Mouse (Mus musculus): ENCODE measurements at regions not wholly inside any gene's neighbourhood (a gene's known extent, or its start where the extent isn't known, plus 50 kb on each side); places are given as distances from the start of the nearest gene placed in this dataset.
"Not testable (repeated sequence)": the region's sequence is repeated elsewhere in the genome, so short reads cannot be mapped to it uniquely, and the experiment has no call there.

DNA sequence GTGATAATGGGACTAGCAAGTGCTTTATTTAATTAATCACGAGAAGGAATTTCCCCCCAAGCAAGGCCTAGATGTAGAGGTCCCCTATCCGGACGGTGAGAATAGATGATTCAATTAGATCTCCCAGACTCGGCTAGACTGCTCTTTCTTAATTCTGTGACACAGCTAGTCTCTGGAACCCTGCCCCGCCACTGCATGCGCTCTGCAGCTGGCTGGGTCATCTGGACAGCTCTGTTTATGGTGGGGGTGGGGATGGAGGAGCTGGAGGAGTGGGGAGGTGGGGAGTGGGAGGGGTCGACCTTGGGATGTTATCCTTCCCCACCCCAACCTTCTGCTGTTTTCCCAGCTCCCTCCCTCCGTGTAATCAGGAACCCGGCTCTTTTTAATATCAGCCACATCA, 147.5 kb upstream of the Sfswap start:
- DNase-seq (ENCODE audit: low read depth, low spot score): no peak

- peak; percentile 11 for DNase-seq (ENCODE audit: low read depth, low spot score)
Measured at GRCm38 (mm10) chr5:129354877-129355276, 146.1 kb upstream of the Sfswap start.

- DNase-seq (ENCODE audit: low read depth, low spot score): no peak
Measured at GRCm38 (mm10) chr5:129361527-129361926, 139.5 kb upstream of the Sfswap start.

GRCm38 (mm10) chr5:129363189-129363588, 137.8 kb upstream of the Sfswap start:
- DNase-seq (ENCODE audit: low read depth, low spot score): no peak

DNA sequence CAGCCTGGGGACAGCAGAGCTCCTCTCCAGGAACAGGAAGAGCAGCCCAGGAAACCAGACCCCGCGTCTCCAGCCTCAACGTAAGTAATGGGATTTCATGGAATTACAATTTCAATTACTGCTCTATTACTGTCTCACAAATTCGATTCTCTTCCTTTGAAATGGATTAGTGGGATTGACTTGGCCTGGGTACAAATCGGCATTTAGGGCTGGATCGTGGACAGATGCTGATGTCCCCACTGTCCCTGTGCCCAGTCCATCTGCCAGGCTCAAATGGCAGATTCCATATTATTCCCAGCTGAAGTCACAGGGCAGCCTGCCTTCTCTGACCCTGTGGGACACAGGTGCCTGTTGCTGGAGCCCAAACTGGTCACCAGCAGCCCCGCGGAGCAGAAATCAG, 136.0 kb upstream of the Sfswap start:
- DNase-seq (ENCODE audit: low read depth, low spot score): no peak

DNA sequence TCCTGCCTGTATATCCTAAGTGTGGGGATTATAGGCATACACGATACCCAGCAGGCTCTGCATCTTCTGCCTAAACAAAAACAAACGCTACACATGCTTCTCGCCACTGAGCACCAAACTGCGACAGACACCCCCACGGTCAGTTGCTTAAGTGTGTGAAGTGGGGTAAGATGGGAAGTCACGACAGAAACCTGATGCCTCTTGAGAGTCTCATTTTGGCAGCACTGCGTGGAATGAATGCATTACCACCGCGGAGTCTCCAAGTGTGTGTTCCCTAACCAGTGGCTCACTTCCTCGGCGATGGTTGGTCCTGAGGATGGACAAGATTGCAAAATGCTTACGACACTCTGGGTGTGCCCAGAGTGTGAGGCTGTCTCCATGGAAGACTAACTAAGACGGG, 133.8 kb upstream of the Sfswap start:
- DNase-seq (ENCODE audit: low read depth, low spot score): no peak

DNA sequence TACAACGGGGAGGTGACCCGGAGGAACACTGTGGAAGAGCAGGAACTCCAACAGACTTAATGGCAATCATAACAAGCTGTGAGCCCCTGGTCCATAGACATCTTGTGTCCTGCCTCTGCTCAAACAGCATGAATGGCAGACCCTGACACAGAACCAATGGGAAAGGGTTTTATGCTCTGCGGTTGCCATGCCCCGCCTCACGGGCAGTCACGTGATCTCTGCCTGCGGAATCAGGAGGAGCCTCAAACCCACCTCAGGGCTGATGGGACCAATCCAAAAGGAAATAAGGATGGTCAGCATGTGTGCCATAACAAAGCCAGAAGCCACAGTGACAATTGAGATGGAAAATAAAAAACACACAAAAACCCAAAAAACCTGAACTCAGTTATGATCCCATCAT, 120.2 kb upstream of the Sfswap start:
- no peak for DNase-seq (ENCODE audit: low read depth, low spot score)

DNA sequence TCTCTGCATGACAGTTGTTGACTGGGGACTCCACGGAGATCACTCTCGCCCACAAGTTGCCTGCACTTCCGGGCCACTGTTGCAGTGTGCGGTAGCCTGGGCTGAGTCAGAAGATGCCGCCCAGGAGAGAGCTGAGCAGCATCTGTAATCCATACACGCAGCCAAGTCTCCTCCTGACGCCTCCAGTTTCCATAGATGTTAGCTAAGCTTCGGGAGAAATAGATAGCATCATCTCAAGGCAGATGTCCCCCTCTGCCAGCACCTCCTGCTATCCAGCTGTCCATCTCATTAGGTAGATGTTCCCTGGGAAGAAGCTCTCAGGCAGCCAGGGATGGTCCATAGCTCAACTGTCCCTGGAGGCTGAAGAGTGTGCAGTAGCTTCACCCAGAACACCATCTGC, 116.0 kb upstream of the Sfswap start:
- no peak for DNase-seq (ENCODE audit: low read depth, low spot score)

- not testable (repeated sequence) for DNase-seq (ENCODE audit: low read depth, low spot score)
Measured at GRCm38 (mm10) chr5:129385965-129386643, 114.9 kb upstream of the Sfswap start.

- DNase-seq (ENCODE audit: low read depth, low spot score): not testable (repeated sequence)
Measured at GRCm38 (mm10) chr5:129386671-129387070, 114.3 kb upstream of the Sfswap start.

DNA sequence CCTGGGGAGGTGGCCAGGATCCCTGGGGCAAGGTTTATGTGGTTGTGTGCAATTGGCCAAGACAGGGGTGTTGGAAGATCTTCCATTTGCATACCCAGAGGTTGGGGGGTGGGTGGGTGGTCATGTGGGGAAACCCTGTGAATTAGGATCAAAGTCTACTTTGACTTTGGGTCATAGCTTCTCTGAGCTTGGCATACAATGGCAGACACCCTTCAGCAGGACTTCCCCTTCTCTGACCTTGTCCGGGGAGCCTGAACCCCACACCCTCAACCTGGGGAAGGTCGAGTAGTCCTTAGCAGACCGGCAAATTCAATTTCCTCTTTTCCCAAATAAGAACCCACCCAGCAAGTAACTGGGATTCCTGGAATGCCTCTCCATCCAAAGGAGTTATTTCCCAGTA, 113.7 kb upstream of the Sfswap start:
- no peak for DNase-seq (ENCODE audit: low read depth, low spot score)

- no peak for DNase-seq (ENCODE audit: low read depth, low spot score)
Measured at GRCm38 (mm10) chr5:129390921-129391371, 110.1 kb upstream of the Sfswap start.

DNA sequence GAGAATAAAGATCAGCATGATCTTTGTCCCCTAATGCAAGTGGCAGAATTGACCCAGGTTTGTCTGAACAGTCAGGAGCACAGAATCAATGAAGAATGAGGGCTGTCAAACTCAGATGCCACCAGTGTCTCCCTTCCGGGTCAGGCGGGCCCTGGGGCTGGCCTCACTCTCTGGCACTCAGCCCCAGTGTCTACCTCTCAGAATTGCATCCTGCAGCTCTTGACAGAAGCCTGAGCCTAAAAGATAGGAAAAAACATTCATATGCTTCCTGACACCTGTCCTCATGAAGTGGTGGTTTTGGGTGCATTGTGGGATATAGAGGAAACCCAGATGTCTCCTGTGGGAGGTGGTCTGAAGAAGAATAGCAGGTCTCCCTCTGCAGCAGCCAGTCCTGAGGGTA, 107.9 kb upstream of the Sfswap start:
- no peak for DNase-seq (ENCODE audit: low read depth, low spot score)

DNA sequence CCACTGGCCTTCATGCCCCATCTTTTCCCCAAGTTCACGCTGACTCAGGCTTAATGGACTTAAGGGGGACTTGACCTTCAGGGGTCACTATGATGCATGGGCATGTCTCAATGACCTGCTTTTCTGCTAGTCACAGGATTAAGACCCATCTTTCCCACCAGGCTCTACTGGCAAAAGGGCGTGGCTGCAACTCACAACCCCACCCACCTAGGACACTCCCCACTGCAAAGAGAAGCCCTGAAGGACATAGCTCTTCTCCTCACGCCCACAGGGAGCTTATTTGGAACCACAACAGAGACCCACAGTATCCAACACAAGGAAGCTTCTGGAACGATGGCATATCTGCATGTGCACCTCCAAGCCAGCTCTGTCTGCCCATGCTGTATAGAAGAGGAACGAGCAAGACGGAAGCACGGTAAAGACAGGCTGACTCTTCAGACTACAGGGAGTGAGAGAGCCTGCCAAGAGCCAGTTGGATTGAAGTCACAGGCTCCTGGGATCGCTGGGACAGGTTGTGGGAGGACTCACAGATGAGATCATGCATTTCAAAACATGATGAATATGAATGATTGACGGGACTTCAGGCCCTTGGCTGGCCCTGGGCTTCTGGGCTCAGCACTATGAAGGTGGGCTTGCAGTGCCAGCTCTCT, 107.3 kb upstream of the Sfswap start:
- no peak for DNase-seq (ENCODE audit: low read depth, low spot score)

DNA sequence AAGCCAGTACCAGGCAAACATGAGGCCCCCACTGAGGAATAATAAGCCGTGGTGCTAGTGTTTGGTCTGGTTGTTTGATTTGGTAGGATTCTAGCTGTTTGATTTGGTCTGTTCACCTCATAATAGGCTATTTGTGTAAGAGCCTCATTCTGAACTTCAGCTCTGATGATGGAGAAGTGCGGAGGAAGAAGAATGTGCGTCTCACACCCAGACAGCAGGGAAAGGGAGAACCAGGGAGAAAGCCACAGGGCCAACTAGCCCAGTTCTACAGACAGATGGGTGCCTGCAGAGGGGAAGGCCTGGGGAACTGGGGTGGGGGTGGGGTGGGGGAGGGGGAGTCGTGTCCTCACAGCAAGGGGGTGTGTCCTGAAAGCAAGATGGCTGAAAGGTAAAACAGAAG, 106.6 kb upstream of the Sfswap start:
- DNase-seq (ENCODE audit: low read depth, low spot score): no peak

- no peak for DNase-seq (ENCODE audit: low read depth, low spot score)
Measured at GRCm38 (mm10) chr5:129397311-129397710, 103.7 kb upstream of the Sfswap start.

- no peak for DNase-seq (ENCODE audit: low read depth, low spot score)
Measured at GRCm38 (mm10) chr5:129406259-129406658, 94.8 kb upstream of the Sfswap start.

DNA sequence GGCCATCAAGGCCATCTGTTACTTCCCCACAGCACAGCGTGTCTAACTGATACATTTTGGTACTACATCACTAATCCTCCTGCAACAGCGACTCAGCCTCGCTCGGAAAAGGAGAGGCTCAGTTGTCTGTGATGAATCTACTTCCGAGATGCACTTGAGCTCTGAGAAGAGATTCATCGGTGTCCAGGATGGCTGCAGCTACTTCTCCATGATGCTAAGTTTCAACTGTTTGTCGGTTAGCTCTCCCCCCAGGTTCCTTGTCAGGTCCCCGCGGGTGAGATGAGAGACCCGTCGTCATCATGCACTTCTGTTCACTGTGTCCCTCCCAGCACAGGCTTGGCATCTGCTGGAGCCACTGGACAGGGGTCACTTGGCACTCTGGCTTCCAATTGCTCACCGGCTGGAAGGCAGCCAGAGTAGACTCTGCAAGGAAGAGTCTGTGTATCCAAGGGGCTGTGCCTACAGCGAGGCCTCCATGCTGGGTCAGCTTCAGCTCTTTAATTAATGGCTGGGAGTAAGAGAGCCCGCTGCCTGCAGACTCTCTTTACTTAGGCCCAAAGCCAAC, 91.5 kb upstream of the Sfswap start:
- DNase-seq (ENCODE audit: low read depth, low spot score): no peak

GRCm38 (mm10) chr5:129412161-129412560, 88.9 kb upstream of the Sfswap start:
- no peak for DNase-seq (ENCODE audit: low read depth, low spot score)

DNA sequence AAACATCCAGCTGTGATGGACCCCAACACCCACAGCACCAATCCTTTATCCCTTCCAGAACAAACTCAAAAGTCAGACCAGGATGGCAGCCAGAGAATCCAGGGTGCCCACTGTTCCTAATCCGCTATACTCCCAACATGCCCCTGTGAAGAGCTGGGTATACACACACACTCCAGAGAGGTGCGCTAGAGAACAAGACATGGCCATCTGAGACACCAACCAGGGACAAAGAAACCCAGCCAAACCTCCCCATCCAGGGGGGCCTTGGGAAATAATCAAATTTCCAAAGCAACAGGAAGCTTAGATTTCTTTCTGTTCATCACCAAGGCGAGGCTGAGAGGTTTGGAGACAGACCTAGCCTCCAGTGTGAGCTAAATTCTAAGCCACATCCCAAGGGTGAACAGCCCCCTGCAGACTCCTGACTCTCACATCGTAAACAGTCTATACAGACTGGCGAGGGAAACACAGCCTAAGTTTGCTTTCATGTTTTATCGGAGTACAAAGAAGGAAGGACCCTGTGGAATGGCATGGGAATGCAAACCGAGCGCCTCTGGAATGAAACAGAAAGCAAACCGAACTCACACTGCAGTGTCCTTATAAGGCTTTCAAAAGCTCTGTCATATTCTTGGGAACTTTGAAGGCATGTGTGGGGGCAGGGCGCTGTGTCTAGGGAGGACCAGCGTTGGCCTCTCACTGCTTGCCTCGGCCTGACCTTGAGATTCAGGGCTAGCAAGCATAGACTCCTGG, 85.9 kb upstream of the Sfswap start:
- no peak for DNase-seq (ENCODE audit: low read depth, low spot score)

GRCm38 (mm10) chr5:129416425-129416824, 84.6 kb upstream of the Sfswap start:
- no peak for DNase-seq (ENCODE audit: low read depth, low spot score)

DNA sequence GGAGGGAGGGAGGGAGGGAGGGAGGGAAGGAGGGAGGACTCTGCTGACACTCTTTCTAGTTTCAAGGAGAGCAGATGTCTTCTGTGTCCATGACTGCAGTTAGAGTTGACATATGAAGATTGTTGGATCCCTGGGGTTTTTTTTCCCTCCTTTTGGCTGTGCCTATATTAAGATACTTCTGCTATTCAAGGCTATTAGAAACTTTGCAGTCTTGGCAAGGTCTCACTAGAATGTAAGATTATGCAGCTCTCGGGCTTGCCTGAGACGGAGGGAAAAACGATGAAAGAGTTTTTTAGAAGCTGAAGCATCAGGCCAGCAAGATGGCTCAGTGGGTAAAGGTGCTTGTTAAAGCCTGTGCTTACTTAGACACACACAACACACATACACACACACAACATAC, 83.5 kb upstream of the Sfswap start:
- DNase-seq (ENCODE audit: low read depth, low spot score): no peak
